Mouse (Mus musculus) spleen, adult 2 months (tissue): ENCODE data around the gene Vsig10l. TPM values are rescaled to one million over a fixed set of nuclear protein-coding genes. Genes with fewer than 3 reads are reported as not detected.

Experiments used
- DNase-seq, 2 experiments: peaks; one replicate each; pipeline versions ENCODE4 v3.0.0 to v3.0.0-alpha.2; 2012 to 2021; ENCODE audit warnings: low spot score in 2 of 2, low read depth in 1 of 2
- H3K27ac ChIP-seq: fragments of 200-500 bp; 2 replicates; pipeline ENCODE4 v1.5.1; 2012; ENCODE audit warnings: low read length, inconsistent platforms; ENCODE audit not compliant: insufficient read depth
- H3K27me3 ChIP-seq: fragments of 200-500 bp; 2 replicates; pipeline ENCODE4 v1.6.1; 2012; ENCODE audit warnings: mild to moderate bottlenecking, moderate library complexity, low read length, inconsistent platforms; ENCODE audit not compliant: control insufficient read depth, insufficient read depth
- H3K36me3 ChIP-seq: fragments of 200-500 bp; 2 replicates; pipeline ENCODE4 v1.6.1; 2012; ENCODE audit warnings: mild to moderate bottlenecking, low read length, inconsistent platforms; ENCODE audit not compliant: control insufficient read depth, insufficient read depth
- H3K4me1 ChIP-seq: fragments of 200-500 bp; 2 replicates; pipeline ENCODE4 v1.6.1; 2011; ENCODE audit warnings: inconsistent platforms; ENCODE audit not compliant: control insufficient read depth, insufficient read depth, insufficient read length
- H3K4me3 ChIP-seq: fragments of 200-500 bp; 2 replicates; pipeline ENCODE4 v1.5.1; 2011; ENCODE audit warnings: mild to moderate bottlenecking, inconsistent platforms; ENCODE audit not compliant: insufficient read depth, insufficient read length; ENCODE audit errors: extremely low read depth
- CTCF ChIP-seq: fragments of 200-500 bp; IDR thresholded peaks from 2 replicates; pipeline ENCODE4 v1.5.1; 2011; ENCODE audit warnings: mild to moderate bottlenecking, inconsistent platforms; ENCODE audit not compliant: insufficient read depth, insufficient read length, insufficient replicate concordance; ENCODE audit errors: extremely low read depth
- POLR2A ChIP-seq: fragments of 200-500 bp; IDR thresholded peaks from 2 replicates; pipeline ENCODE4 v1.6.1; 2011; ENCODE audit warnings: low read depth, low read length, inconsistent platforms
- WGBS: fragments of 180-500 bp; shearing (Covaris S2); methylation state at CpG from one replicate; pipeline ENCODE4 v1.1.7; 2018; 5-methylcytosine and 5-hydroxymethylcytosine counted together
- polyA plus RNA-seq: library from polyadenylated mRNA; depleted of rRNA; stranded (reverse); fragments of >200 nt; gene quantifications from 2 replicates; pipeline ENCODE4 v1.2.3, GENCODE M21; 2012

The Vsig10l gene
- polyA plus RNA-seq, 1 experiment = 3.8 TPM

DNA sequence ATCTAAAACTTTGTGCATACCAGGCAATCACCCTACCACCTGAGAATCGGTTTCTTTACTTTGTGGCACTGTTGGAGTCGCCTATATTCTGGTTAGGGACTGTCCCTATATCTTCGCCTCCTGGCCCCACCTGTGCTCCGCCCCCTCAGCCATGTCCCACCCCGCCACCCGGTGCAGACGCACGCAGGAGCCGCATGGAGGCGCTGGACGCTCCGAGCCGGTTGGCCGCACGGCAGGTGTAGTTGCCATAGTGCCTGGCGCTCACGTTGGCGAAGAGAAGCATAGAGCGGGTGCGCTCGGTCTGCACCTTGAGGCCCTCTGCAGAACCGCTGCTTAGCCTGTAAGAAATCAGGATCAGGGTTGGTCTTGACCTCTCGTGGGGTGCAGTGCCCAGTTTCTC lies 12.8 kb downstream of the Vsig10l start:
- Histone ChIP-seq H3K27ac (no peak overlapping the region), H3K27me3 (peaks cover 10% of the 10 kb centered on the region), H3K36me3 (no peaks in the 10 kb centered on the region), H3K4me3 (no peak overlapping the region), H3K4me1 (peaks cover 3% of the 10 kb centered on the region; the same call in 1 of the 2 replicates)
- TF ChIP-seq POLR2A (no peak), CTCF (0 out of 2 replicates have a peak, but pooled peaks have one; percentile 3)
- peak in 1 of 2 experiments; percentile 8 for DNase-seq
- 6% methylated on average over 23 of the region's 23 CpGs for WGBS

DNA sequence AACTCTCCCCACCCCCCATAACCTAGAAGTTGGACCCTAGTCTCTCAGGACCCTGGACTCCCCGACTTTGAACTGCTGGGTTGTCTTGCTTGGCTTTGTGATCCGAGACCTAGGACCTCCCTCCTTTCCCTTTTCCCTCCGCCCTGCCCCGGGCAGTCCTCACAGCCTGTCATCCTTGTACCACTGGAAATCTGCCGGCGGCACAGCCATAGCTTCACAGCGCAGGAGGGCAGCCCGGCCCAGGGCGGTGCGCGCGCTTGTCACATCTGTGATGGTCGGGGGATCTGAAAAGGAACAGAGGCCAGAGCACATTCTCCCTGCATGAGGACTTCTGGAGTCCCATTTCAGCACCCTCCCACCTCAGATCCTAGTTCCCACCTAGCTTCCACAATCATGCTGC lies 13.4 kb downstream of the Vsig10l start:
- no peak for DNase-seq
- TF ChIP-seq POLR2A = no peak
- TF ChIP-seq CTCF = no peak

DNA sequence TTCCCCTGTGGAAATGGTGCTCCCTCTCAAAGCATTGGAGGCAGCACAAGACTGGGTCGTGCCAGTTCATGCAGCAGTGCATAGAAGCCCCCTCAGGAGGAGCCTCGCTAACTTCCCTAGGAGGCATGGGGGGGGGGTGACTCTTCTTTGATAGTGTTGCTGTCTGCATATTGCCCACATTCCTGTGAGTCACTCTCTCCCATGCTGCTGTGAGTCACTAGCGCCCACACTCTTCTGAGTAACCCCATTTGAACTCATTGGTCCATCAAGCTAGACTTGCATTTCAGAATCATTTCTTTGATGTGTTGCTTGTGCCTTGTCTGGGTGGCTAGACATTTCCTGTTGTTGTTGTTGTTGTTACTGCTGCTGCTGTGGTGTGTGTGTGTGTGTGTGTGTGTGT lies 18.2 kb downstream of the Vsig10l start:
- H3K27ac ChIP-seq = no peak overlapping the region
- DNase-seq = no peak
- 0 out of 2 replicates have a peak, but pooled peaks cover 5% of the 10 kb centered on the region for H3K27me3 ChIP-seq
- TF ChIP-seq CTCF (no peak), POLR2A (no peak)
- no peaks in the 10 kb centered on the region for H3K4me1 ChIP-seq
- H3K4me3 ChIP-seq = no peak overlapping the region
- WGBS = 59% methylated on average over 3 of the region's 3 CpGs
- H3K36me3 ChIP-seq = no peaks in the 10 kb centered on the region

More for the DNA sequence above, 13.4 kb downstream of the Vsig10l start:
- Histone ChIP-seq H3K36me3 (no peaks in the 10 kb centered on the region), H3K4me1 (peaks cover 3% of the 10 kb centered on the region; the same call in 1 of the 2 replicates), H3K27me3 (peaks cover 10% of the 10 kb centered on the region), H3K27ac (no peak overlapping the region), H3K4me3 (no peak overlapping the region)
- 15% methylated on average over 13 of the region's 13 CpGs for WGBS

DNA sequence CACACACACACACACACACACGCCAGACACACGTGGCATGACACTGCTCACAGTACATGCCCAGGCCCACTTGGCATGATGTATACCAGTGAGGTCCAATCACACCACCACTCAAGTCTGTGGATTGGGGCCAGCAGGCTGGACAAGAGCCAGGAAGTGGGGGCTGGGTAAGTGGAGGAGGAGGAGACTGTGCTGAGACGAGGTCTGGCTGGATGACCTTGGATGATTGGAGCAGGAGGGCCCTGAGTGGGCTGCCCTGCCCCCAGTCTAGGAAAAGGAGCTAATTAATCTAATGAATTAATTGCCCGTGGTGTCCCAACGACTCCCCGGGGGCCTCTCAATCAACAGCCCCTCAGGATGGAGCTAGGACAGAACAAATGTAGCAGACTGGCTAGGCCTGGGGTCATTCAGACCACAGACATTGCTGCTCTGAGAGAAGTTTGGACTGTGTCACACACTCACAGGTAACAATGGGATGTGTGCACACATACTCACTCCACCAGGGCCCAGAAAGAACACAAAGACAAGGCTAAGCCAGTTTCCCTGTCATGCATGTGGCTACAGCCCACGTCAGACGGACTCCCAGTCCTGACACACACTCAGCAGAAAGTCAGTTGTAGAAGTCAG lies 19.3 kb downstream of the Vsig10l start:
- H3K36me3 ChIP-seq = no peaks in the 10 kb centered on the region
- 75% methylated on average over 8 of the region's 8 CpGs for WGBS
- no peak overlapping the region for H3K27ac ChIP-seq
- H3K27me3 ChIP-seq = no peaks in the 10 kb centered on the region
- H3K4me3 ChIP-seq = no peak overlapping the region
- DNase-seq = no peak
- no peaks in the 10 kb centered on the region for H3K4me1 ChIP-seq
- TF ChIP-seq CTCF (no peak), POLR2A (no peak)

DNA sequence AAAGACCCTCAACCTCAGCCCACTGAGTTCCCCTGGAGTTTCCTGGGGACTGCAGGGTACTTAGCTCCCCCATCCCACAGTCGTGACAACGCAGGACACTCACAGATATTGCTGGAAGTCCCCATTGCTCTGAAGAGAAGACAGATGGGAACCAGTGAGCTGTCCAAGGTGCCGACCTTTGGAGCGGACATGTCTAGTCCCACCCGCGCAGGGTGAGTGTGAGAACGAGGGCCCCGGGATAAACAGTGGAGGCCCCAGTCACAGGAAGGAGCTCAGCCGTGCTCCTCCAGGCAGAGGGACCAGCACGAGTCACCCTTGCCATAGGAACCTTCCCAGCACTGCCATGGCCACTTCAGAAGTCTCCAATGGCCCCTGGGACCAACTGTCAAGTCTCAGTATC lies 20.3 kb downstream of the Vsig10l start:
- TF ChIP-seq CTCF (no peak), POLR2A (no peak)
- no peak overlapping the region for H3K4me3 ChIP-seq
- H3K36me3 ChIP-seq = no peaks in the 10 kb centered on the region
- 12% methylated on average over 10 of the region's 10 CpGs for WGBS
- H3K27ac ChIP-seq = no peak overlapping the region
- no peaks in the 10 kb centered on the region for H3K27me3 ChIP-seq
- DNase-seq = no peak
- no peaks in the 10 kb centered on the region for H3K4me1 ChIP-seq

DNA sequence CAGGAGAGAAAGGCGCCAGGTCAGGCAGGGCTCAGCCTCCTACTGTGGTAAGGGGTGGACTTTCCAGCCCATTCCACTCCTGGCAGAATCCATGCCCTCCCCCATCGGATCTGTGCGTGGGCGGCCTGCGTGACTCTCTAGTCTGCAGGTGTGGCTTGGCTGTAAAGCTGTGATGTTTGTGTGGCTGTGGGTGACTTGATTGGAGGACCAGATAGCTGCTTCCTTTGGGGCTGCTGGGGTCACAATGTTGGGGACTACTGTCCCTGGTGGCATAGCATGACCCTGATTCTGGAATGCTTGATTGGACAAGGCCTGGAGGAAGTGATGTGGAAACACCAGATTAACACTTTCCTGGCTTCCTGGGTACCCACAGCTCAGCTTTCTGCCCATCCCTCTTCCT lies 25.7 kb downstream of the Vsig10l start:
- Histone ChIP-seq H3K36me3 (no peaks in the 10 kb centered on the region), H3K4me1 (no peaks in the 10 kb centered on the region), H3K27ac (no peak overlapping the region), H3K27me3 (peaks cover 9% of the 10 kb centered on the region), H3K4me3 (no peak overlapping the region)
- no peak for DNase-seq
- TF ChIP-seq CTCF = no peak
- no peak for TF ChIP-seq POLR2A
- WGBS = 51% methylated on average over 5 of the region's 5 CpGs

DNA sequence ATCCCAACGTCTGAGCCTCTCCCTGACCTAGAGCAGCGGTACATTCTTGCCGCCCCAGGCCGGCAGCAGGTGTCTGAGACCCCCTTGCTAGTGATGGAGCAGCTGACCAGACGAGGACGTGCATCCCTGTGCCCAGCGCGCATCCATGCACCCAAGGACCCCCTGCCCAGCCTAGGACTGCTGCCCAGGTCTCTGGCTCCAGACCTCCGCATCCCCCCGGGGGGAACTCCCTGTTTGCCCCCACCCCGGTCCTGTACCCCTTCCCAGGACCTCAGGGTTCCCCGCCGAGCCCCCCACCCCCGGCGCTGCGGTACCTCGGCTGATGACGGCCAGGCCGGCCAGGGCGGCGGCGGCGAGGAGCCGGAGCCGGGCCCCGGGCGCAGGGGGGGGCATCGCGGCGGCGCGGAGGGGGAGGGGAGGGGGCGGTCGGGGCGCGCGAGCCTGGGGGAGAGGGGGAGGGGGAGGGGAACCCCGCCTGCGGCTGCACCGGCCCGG lies 26.7 kb downstream of the Vsig10l start, which contains the start of gene Iglon5:
TSS of gene Iglon5 (minus strand) at position 445 of the 495 bp plus-strand sequence.
- TF ChIP-seq POLR2A (no peak), CTCF (no peak)
- Histone ChIP-seq H3K27me3 (peaks cover 9% of the 10 kb centered on the region), H3K4me3 (no peak within 1 kb of the TSS), H3K4me1 (no peaks in the 10 kb centered on the region), H3K27ac (no peak within 1 kb of the TSS), H3K36me3 (no peaks in the 10 kb centered on the region)
- 8% methylated on average over 18 of the region's 41 CpGs for WGBS
- no peak for DNase-seq
